Comparison of ENCODE assay signal across 8 mouse cellular contexts in genomic region chr12:69724711-69725460, GRCm38 (mm10). TPM values are rescaled to one million over a fixed set of nuclear protein-coding genes. Genes with fewer than 3 reads are reported as not detected.
DNase-seq lines count a peak whose midpoint lies in the region; ATAC-seq lines count a peak whose summit lies in the region.

Gene L2hgdh, minus strand, starts transcription at chr12:69724873.
Gene Atp5s, plus strand, starts transcription at chr12:69724950.

- 0 out of 2 replicates have a peak, but pooled peaks cover 2% of the 10 kb centered on the region for H3K4me1 ChIP-seq in hindbrain, embryonic 11.5 days (replicated peaks; ENCODE audit: control insufficient read depth, insufficient read depth, low read length)

- no peaks in the 10 kb centered on the region for H3K27me3 ChIP-seq in hindbrain, embryonic 11.5 days (ENCODE audit: control insufficient read depth, insufficient read depth, low read length)

- peak; percentile 99 for DNase-seq in Muller cell, postnatal 12 days (ENCODE audit: inconsistent ontology term)
- peak; percentile 96 for DNase-seq in cerebellum, adult 9-11 months
- DNase-seq in frontal cortex, adult 2 months (ENCODE audit: extremely low spot score in 1 of 2, low spot score in 1 of 2): peak; percentile 89 to 97
- peak; percentile 97 for DNase-seq in hindbrain, embryonic 11.5 days (ENCODE audit: low spot score)
- DNase-seq in layer of hippocampus, postnatal 10 days (ENCODE audit: low spot score in 2 of 2): peak; percentile 93 to 95
- peak; percentile 98 for DNase-seq in lung, postnatal 10 days
- DNase-seq in ovary, postnatal 36 days (ENCODE audit: low spot score): peak; percentile 97
- peak; percentile 96 for DNase-seq in thymus, postnatal 25 days

- peak within 1 kb of the TSS; percentile 74 for H3K9ac ChIP-seq in hindbrain, embryonic 11.5 days (ENCODE audit: low read depth, low read length)

- peak within 1 kb of the TSS; percentile 80 for H3K27ac ChIP-seq in hindbrain, embryonic 11.5 days (ENCODE audit: low read depth, low read length)

- peak; percentile 98 for ATAC-seq in hindbrain, embryonic 11.5 days (ENCODE audit: low FRiP score)

- H3K9me3 ChIP-seq in hindbrain, embryonic 11.5 days (ENCODE audit: control insufficient read depth, low read length): no peaks in the 10 kb centered on the region

- no peaks in the 10 kb centered on the region for H3K36me3 ChIP-seq in hindbrain, embryonic 11.5 days (ENCODE audit: control insufficient read depth, insufficient read depth, low read length)

- WGBS in hindbrain, embryonic 11.5 days: under 1% methylated on average over 55 of the region's 60 CpGs

- H3K4me2 ChIP-seq in hindbrain, embryonic 11.5 days (replicated peaks; ENCODE audit: low read depth, low read length): peak within 1 kb of the TSS; percentile 75

- H3K4me3 ChIP-seq in hindbrain, embryonic 11.5 days (ENCODE audit: low read depth, low read length): peak within 1 kb of the TSS; percentile 73

RNA-seq across cellular contexts. Expression of gene L2hgdh, which starts in this region (rescaled TPM):
- polyA plus RNA-seq in frontal cortex, adult 2 months (2012; rRNA removed): 11.4 and 13.6 TPM in 2 replicates
- polyA plus RNA-seq in hindbrain, embryonic 11.5 days (2014; fragmentation: Nextera tagmentation; extraction: Ambion mirVana): 12.7 and 13.9 TPM in 2 replicates
- total RNA-seq in layer of hippocampus, postnatal 10 days (2021): 10 to 100 TPM; 12.8 to 14.2 TPM

RNA-seq across cellular contexts. Expression of gene Atp5s, which starts in this region (rescaled TPM):
- polyA plus RNA-seq in frontal cortex, adult 2 months (2012; rRNA removed): 33.7 and 34.9 TPM in 2 replicates
- 22.2 and 23.6 TPM in 2 replicates for polyA plus RNA-seq in hindbrain, embryonic 11.5 days (2014; fragmentation: Nextera tagmentation; extraction: Ambion mirVana)
- total RNA-seq in layer of hippocampus, postnatal 10 days (2021): 10 to 100 TPM; 22.2 to 29.0 TPM

Comparison
In these comparisons a context has a peak if more than half of its experiments do, and no peak if none do; other contexts are left out.
1. Peak in every context shown above with its lines: DNase-seq, ATAC-seq, H3K4me3 ChIP-seq and H3K27ac ChIP-seq.